Mouse (Mus musculus) thymus, postnatal 0 days (tissue): ENCODE results near the gene Sik3. TPM values are rescaled to one million over a fixed set of nuclear protein-coding genes. Genes with fewer than 3 reads are reported as not detected.
A peak's percentile ranks its signal among the peaks of the same experiment; 100 is the strongest.

Source experiments
- DNase-seq: peaks from one replicate; pipeline ENCODE4 v3.0.0-alpha.2; 2015; ENCODE audit warnings: low spot score
- polyA plus RNA-seq: library from polyadenylated mRNA; unstranded; fragments of >200 nt; fragmentation: Nextera tagmentation; extraction: Ambion mirVana; gene quantifications from 2 replicates; pipeline ENCODE4 v1.2.1, GENCODE M21; 2015

The Sik3 gene
- polyA plus RNA-seq, 1 experiment from 2014 or later, result 9.4 TPM

DNA sequence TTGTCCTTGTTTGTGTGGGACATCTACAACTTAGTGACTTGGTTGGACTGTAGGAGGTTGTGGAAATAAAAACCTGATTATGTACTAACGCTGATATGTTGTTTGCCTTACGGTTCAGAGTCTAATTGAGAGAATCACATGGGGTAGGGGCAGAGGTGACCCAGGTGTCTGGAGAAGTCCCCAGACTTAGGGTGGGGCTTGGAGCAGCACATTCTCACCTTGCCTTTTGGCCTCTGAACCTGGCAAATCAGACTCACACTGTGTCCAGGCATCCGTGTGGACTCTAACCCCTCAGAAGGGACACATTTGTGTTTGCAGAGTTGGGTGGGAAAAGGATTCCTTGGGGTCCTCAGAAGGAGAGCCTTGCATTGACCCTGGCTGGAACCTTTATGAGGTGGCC is 211.5 kb downstream of the Sik3 start:
- DNase-seq, result no peak

DNA sequence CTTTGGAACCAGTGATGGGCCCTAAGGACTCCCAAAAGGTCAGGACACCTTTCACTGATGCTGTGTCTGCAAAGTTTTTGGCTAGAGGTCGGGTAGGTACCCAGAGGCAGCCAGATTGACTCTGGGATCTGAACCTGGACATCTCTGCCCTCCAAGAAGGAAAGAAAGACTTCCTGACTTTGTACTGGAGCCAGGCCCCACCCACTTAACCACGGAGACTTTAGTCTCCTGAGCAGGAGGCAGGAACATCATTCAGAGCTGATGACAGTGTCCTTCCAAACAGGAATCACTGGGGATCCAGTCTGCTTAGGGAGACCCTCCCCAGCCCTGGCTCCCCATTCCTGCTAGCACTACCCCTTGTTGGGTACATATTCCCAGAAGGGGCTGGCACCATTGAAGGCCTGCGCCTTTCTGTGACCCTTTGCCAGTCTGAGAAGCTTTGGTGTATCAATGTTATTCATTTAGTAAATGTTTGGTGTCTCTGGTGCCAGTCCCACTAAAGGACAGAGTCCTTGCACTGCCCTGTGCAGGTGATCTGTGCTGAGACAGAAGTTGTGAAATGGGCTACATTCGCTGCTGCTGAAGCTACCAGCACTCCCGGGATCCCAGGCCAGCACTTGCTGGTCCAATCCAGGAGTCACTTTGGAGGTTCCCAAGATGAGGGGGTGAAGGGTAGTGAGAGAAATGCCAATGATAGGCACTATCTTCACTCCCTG is 212.5 kb downstream of the Sik3 start:
- no peak for DNase-seq

DNA sequence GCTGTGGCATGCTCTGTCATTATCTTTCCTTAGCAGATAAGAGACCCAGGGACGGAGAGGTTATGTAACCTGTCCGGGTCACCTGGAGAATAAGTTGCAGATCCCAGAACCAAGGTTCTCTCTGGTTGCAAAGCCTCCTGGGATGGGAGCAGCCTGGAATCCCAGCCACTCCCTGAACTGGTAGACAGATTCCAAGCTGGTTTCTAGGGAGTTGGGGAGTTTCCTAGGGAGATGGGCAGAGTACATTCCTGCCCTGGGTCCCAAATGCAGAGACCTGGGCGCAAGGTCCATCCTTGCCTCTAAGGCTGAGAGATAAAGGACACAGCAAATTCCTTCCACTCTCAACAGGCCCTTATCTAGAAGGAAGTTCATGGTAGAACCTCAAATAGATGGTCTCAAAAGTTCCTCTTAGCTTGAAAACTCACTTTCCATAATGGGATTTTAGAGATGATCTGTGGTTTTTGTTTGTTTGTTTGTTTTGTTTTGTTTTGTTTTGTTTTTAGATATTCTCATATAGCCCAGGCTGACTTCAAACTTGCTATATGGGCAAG is 214.5 kb downstream of the Sik3 start:
- DNase-seq, result no peak

DNA sequence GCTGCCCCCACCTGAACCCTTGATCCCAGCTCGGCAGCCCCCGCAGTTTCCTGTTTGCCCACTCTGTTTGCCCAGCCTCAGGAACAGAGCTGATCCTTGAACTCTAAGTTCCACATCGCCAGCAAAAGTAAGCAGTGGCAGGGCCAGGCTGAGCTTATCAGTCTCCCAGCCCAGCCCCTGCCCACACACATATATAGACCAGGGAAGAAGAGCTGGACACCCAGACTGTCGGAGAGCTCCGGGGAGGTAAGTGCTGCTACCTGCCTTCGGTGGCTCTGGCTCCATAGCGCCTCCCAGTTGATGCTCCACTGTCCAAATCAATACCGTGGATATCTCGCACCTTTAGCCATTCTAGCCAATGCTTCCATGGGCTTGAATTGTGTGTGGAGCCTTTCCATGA is 215.9 kb downstream of the Sik3 start, which contains the start of gene Apoa1:
TSS of gene Apoa1 (plus strand) at position 90 of the 400 bp plus-strand sequence.
- DNase-seq, result no peak

DNA sequence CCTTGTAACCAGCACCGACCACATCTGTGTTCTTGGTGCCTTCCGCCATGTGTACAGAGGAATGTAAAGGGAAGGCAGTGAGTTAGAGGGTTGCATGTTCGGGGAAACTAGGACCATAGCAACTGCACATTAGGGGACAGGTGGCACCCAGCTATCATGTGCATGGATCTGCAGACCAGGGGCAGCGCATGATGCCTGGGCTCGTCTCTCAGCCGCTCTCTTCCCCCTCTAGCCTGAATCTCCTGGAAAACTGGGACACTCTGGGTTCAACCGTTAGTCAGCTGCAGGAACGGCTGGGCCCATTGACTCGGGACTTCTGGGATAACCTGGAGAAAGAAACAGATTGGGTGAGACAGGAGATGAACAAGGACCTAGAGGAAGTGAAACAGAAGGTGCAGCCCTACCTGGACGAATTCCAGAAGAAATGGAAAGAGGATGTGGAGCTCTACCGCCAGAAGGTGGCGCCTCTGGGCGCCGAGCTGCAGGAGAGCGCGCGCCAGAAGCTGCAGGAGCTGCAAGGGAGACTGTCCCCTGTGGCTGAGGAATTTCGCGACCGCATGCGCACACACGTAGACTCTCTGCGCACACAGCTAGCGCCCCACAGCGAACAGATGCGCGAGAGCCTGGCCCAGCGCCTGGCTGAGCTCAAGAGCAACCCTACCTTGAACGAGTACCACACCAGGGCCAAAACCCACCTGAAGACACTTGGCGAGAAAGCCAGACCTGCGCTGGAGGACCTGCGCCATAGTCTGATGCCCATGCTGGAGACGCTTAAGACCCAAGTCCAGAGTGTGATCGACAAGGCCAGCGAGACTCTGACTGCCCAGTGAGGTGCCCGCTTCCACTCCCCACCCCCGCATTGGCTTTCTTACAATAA is 217.2 kb downstream of the Sik3 start:
- peak; percentile 76 for DNase-seq

DNA sequence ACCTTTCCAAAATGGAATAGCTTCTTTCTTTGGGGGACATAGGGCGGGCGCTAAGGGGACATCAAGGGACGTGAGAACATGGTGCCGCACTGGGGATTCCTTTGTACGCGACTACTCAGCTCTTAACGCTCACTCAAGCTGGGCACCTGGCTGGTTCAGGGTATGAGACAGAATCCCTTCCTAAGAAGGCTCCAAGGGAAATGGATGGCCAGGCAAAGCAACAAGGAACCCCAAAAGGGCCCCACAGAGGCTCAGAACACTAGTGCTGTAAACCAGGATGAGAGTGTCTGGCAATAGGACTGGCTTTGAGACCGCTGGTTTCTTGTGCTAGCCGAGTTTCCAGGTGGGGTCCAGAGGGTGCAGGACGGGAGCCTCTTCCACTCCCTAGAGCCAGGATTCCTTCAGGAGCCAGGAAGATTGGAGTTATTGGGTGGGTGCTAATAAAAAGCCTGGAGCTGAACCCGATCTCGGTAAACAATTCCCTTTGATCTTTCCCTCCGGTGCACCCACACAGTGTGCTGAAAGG is 217.9 kb downstream of the Sik3 start:
- no peak for DNase-seq

DNA sequence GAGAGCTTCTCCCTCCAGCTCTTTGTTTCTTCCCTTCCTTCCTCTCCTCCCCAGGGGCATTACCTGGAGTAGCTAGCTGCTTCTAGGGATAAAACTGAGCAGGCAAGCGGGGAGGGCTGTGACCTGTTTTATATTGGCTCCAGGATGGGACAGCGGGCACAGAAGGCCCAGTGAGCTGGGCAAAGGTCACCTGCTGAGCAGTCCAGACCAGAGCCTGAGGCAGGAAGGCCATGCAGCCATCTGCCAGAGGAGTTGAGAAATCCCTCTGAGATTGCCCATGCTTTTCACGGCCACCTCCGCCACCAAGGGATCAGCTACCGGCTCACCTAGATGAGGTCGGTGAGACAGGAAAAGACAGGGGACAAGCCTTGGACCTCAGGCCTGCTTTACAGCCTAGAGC is 222.6 kb downstream of the Sik3 start:
- DNase-seq, result no peak

DNA sequence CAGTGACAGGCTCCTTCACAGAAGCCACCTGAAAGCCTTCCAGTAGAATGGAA is 222.8 kb downstream of the Sik3 start, which contains the start of gene Apoc3:
TSS of gene Apoc3 (minus strand) at position 41 of the 53 bp plus-strand sequence.
- no peak for DNase-seq

DNA sequence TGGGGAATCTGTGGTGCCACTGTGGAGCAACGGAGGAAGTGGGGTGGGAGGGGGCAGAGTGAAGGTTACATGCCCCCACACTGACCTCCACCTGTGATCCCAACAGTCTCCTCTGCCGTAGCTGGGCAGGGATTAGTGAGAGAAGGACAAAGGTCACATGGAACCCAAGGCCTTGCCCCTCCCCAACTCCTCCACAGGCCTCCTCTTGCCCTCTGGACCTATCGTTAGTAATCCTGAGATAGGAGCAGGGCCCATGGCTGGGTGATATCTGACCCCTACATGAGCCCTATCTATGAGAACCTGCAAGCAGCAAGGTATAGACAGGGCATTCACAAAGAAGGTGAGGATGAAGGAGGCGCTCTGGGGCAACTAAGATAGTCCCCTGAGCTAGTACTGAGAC is 223.0 kb downstream of the Sik3 start:
- DNase-seq, result no peak

DNA sequence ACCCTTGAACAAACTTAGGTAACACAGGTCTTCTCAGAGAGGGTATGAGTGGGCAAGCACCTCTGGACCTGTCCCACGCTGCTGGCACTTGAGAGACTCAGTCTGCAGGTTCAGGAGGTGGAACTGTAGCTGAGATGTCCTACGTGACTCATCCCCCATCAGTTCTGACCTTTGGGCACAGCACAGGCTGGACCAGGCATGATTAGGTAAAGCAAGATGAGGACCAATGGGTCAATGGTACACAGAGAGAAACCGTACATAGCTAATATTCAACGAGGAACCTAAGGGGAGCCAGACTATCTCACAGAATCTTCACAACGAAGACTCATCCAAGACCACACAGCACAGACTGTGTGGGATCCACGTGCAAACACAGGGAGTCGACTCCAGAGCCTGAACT is 226.2 kb downstream of the Sik3 start:
- no peak for DNase-seq

DNA sequence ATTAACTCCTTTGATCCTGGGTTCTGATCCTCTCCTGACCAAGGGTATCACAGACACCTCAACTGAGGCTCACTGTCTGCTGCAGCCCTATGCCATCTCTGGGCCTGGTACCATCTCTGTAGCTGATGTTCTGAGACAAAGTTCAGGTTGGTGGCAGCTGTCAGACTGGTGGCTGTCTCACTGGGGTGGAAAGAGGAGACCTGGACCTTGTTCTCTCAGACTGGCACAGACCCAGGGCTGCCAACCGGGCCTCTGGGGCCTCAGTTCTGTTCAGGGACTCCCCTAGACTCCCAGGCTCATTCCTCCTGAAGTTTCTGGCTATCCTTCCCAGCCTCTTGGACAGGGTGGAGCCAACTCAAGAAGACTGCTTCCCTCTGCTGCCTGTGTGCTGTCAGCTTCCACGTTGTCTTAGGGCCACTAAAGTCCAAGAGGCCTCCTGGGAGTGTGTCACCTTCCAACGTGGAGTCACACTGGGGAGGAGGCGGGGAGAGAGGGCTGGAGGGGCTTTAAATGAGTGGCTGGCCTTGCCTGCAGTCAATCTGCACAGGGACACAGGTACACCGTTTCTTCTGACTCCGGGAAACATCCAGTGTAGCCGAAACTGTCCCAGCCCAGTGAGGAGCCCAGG is 228.0 kb downstream of the Sik3 start, which contains the start of gene Apoa4:
TSS of gene Apoa4 (plus strand) at position 171 of the 628 bp plus-strand sequence.
- DNase-seq, result no peak

DNA sequence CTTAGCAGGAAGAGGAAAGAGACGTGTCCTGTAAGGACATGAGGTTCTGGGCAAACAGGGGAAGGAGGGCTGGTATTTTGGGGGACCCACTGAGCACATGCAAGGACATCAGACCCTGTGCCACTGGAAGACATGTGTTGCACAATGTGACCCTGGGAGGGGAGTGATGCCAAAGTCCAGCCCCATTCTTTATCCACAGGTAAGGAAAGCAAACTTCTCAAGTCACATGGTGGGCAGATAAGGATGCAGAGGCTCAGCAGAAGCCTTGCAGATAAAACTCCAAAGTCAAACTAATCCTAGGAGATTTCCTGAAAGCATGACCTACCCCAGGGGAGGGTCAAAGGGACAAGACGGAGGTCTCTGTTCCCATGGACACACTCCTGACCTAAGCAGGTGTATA is 229.2 kb downstream of the Sik3 start:
- DNase-seq, result no peak

DNA sequence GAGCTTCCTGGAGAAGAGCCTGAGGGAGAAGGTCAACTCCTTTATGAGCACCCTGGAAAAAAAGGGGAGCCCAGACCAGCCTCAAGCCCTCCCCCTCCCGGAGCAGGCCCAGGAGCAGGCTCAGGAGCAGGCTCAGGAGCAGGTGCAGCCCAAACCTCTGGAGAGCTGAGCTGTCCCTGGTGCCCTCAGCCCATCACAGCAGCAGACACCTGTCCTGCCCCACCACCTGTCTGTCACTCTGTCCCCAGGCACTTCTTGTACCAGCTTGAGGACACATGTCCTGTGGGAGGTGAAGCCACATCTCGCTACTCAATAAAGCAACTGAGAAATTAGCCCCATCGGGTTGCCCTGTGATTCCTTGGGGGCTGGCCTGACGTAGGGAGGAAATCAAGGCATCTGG is 230.5 kb downstream of the Sik3 start:
- DNase-seq, result no peak

DNA sequence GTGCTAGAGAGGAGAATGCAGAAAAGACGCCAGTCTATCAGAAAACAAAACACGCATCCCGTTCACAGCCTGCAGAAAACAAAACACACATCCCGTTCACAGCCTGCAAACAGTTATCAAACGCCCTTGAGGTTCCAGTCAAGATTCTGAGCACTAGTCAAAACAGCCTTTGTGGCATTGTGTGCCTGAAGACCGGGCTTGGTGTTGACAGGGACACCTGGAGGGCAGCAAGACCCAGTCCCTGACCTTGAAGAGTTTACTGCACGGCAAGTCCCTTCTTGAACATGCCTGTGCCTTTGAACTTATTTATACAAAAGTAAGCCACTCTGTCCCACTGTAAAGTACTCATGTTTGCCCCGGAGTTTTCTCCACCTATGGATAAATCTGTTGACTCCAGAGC is 231.0 kb downstream of the Sik3 start:
- DNase-seq, result no peak

DNA sequence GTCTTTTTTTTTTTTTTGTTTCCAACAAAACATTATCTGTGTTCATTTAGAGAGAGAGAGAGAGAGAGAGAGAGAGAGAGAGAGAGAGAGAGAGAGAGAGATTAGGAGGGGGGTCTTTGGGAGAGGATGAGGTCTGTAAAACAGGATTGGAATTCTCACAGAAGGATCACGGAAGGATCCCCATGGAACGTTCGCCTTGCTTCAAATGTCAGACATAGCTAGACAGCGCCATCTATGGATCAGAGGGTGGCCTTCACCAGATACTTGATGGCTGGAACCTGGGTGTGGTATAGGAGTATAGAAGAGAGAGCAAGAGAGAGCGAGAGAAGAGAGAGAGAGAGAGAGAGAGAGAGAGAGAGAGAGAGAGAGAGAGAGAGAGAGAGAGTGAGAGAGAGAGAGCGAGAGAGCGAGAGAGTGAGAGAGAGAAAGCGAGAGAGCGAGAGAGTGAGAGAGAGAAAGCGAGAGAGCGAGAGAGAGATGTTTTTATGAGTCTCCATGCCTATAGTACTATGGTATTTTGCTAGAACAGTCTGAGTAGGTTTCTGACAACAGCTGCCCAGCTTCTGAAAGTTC is 234.2 kb downstream of the Sik3 start:
- peak; percentile 62 for DNase-seq

DNA sequence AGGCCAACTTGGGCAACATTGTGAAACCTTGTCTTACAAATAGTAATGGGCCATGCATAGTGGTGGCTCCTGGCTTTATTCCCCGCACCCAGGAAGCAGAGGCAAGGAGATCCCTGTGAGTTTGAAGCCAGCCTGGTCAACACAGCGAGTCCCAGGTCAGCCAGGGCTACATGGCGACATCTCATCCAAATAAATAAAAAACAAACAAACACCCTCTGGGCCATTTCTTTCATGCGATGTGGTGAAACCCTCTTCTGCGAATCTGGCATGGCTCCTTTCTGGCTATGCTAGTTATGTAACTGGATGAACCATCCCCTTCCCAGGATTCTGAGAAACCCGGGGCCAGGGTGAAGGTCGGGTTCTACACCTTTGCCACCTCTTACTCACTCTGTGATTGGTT is 243.6 kb downstream of the Sik3 start:
- no peak for DNase-seq

DNA sequence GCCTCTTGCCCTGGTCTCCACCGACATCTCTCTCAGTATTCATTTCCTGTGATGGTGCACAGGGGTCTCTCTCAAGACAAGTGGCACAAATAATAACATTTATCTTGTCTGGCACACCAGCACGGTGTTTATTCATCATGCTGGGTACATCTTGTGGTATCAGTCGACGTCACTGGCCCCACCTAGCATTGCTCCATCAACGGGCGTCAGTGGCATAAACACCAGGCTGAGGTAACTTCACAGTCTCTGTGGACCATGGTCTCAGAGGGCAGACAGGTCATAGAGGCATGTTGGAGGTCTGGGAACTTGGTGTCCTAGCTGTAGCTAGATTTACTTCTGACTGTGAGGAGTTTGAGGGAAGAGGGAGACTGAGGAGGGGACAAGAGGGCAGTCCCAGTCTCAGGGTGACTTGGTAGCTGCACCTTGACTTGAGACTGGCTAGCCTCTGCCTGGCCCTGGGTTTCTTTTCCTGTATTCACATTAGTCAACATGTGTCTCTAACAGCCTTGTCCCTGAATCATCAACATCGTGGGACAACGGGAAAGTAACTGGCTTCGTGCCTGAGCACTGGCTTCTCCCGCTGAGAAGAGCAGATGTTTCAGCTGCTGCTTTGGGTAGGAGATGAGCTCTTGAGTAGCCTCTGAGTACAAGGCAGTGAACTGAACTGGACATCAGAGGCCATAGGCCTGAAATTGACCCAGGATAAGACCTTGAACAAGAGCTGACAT is 244.2 kb downstream of the Sik3 start:
- no peak for DNase-seq

DNA sequence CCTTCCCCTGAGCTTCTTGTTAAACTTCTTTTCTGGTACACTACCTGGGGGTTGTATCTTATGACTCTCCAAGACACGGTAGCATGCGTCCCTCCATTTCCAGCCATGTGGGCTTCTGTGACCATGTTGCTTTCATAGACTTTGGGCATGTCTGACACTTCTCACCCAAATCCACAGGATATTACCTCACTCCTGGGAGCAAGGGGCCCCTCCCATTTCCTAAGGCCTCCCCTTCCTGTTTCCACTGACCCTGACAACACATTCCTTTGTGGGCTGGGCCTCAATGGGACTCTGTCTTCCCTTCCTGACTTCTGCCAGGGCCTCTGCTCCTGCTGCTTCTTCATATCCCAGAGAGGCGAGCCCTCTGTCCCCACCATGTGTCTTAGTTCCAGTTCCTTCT is 244.9 kb downstream of the Sik3 start:
- no peak for DNase-seq

DNA sequence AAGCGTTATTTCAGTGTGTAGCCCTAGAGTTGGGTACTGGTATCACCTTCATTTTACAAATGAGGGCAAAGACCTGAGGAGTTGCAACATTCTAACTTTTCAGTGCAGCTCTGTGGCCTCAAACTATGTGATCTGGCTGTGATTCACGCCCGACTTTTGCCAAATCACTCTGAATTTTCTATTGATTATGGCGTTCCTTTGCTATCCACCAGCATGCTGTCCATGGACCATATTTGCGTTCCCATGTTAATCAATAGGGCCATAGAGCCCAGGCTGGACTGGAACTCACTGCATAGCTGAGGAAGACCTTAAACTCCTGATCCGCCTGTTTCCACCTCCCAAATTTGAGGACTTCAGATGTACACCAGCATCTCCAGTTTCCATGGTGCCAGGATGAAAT is 246.5 kb downstream of the Sik3 start:
- no peak for DNase-seq

DNA sequence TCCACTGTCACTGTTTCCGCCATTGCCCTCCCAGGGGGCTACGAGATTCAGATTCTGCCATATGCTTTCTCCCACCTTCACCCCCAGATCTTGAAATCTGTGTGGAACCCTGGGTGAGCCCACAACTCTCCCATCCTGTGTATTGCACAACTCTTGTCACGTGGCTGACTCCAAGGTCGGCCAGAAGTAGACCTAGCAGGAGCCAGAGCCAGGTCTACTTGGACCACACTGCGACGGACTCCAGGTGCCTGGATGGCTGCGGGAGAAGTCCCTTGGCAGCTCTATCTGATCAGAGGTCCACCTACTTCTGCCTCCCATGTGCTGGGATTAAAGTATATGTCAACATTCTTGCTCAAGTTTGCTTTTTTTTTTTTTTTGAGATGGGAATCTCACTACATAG is 248.5 kb downstream of the Sik3 start:
- DNase-seq, result no peak

DNA sequence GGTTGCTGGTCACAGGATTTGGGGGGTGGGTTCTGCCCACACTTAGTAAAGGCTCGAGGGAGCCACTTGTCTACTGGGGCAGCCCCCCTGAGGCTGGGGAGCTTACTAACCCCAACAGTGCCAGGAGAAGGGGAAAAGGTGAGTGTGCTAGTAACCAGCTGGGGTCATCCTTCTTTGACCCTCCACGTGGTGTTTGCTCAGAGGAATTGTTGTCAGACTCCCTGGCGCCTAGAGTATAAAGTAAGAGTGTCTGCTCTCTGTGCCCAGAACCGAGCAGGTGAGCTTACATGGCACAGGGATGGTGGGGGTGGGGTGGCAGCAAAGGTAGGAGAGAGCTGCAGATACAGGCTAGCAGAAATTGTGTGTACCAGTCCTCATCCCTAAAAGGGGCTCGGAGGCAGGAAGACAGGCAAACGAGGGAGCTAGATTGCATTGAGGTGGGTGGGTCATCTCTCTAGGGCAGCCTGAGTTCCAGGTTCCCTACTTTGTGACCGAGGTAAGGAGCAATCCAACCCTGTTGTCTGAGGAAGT is 255.8 kb downstream of the Sik3 start, which contains the start of gene Apoa5:
TSS of gene Apoa5 (plus strand) at position 291 of the 531 bp plus-strand sequence.
- DNase-seq, result no peak
